Mouse (Mus musculus): ENCODE data around the gene Olfr1469. TPM values are rescaled to one million over a fixed set of nuclear protein-coding genes. Genes with fewer than 3 reads are reported as not detected.
"Not testable (repeated sequence)": the region's sequence is repeated elsewhere in the genome, so short reads cannot be mapped to it uniquely, and the experiment has no call there.

Olfr1469 gene
- not detected in 2 replicates for polyA plus RNA-seq (2015; fragmentation: Nextera tagmentation; extraction: Ambion mirVana)

DNA sequence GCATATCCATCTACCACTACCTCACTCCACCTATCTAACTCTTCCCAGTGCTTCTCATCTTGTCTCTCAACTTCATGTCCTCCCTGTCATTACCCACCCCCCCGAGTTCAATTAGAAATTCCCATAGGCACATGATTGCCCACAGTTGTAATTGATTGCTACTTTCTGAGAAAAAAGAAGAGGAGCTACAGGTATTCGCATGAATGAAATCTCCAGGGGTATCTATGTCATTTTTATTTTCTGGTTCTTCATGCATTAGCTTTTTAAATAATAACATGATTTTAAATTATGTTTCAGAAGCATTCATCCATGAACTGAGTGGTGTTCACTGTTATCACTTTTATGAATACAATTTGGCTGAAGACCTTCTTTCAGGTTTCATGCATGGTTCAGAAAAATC, at the start of gene Olfr1469:
TSS of gene Olfr1469 (plus strand) at position 301 of the 400 bp plus-strand sequence.
- Histone ChIP-seq H3K4me1 (replicated peaks) (no peaks in the 10 kb centered on the region), H3K27ac (replicated peaks) (no peak within 1 kb of the TSS), H3K27me3 (no peaks in the 10 kb centered on the region), H3K9me3 (no peaks in the 10 kb centered on the region), H3K9ac (no peak within 1 kb of the TSS), H3K36me3 (no peaks in the 10 kb centered on the region), H3K4me2 (no peak within 1 kb of the TSS), H3K4me3 (no peak within 1 kb of the TSS)
- WGBS, result 77% methylated on average over 2 of the region's 2 CpGs
- no peak for ATAC-seq (ENCODE audit: low FRiP score, low read depth)

DNA sequence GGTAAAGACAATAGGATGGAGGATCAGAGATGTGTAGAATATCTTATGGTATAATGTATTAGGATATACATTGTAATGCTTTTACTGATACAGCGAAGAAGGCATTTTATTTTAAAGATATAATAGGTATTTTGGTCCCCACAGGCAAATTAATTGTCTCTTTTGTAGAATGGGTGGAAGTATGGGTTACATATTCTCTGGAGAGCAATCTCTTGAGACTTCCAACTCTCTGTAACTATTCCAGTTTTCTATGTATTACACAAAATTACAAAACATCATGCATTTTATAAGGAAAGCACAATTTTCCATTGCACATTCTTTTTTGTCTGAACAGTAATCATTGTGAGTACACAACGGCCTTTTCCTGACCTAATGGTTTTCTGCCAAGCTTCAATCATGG, 45.7 kb upstream of the Olfr1469 start, which contains the start of gene Olfr1467:
TSS of gene Olfr1467 (plus strand) at position 301 of the 400 bp plus-strand sequence.
- 84% methylated on average over 2 of the region's 2 CpGs for WGBS
- Histone ChIP-seq H3K4me1 (replicated peaks) (no peaks in the 10 kb centered on the region), H3K4me3 (no peak within 1 kb of the TSS), H3K9me3 (peaks cover 21% of the 10 kb centered on the region), H3K27ac (replicated peaks) (no peak within 1 kb of the TSS), H3K9ac (no peak within 1 kb of the TSS), H3K27me3 (no peaks in the 10 kb centered on the region), H3K4me2 (no peak within 1 kb of the TSS), H3K36me3 (no peaks in the 10 kb centered on the region)
- ATAC-seq (ENCODE audit: low FRiP score, low read depth), result no peak

DNA sequence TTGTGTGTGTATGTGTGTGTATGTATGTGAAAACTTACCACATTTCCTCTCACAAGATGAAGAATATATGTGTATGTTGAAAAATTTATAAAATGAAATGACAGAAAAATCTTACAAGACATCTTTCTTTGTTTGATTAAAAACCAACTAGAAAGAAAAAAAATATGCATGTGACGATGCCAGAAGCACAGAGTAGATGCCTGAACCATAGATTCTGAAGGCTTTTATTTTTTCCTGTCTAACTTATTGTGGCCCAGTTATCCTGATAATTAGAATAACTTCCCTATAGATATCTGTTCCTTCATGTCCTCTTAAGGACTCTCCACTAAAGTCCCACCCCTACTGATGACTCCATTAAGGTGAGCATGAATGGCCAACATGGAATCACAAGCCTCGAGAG, 35.5 kb downstream of the Olfr1469 start, which contains the start of gene Olfr1471:
TSS of gene Olfr1471 (plus strand) at position 301 of the 400 bp plus-strand sequence.
- H3K27me3 ChIP-seq; ATAC-seq (ENCODE audit: low FRiP score, low read depth); H3K4me3 ChIP-seq; H3K9me3 ChIP-seq; H3K27ac ChIP-seq (replicated peaks); H3K36me3 ChIP-seq; H3K4me2 ChIP-seq; H3K9ac ChIP-seq; H3K4me1 ChIP-seq (replicated peaks): not testable (repeated sequence)
- WGBS, result 77% methylated on average over 2 of the region's 2 CpGs

DNA sequence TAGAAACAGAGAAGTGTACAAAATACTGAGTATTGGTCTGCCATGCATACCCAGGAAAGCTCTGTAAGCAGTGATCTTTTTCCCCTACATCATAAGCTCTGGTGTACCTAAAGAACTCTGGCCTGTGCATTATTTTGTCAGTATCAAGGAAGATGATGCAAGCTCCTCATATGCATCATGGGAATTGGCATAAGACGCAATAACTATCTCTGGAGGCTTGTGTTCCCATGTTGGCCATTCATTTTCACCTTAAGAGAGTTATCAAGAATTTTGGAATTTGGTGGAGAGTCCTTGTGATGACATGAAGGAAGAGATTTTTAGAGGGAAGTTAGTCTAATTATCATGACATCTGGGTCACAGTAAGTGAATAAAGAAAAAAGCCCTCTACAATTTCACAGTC, 48.3 kb downstream of the Olfr1469 start, which contains the start of gene Olfr1472:
TSS of gene Olfr1472 (minus strand) at position 101 of the 400 bp plus-strand sequence.
- Histone ChIP-seq H3K9me3 (peaks cover 11% of the 10 kb centered on the region), H3K4me3 (no peak within 1 kb of the TSS), H3K27ac (replicated peaks) (no peak within 1 kb of the TSS), H3K4me1 (replicated peaks) (no peaks in the 10 kb centered on the region), H3K4me2 (no peak within 1 kb of the TSS), H3K36me3 (no peaks in the 10 kb centered on the region), H3K9ac (no peak within 1 kb of the TSS), H3K27me3 (no peaks in the 10 kb centered on the region)
- ATAC-seq (ENCODE audit: low FRiP score, low read depth), result no peak
- WGBS, result 82% methylated on average over 1 of the region's 1 CpGs

Other genes starting within 250 kb of the Olfr1469 start
- not detected in 2 replicates for gene Olfr1461, start 244.8 kb upstream of the Olfr1469 start, polyA plus RNA-seq (2015; fragmentation: Nextera tagmentation; extraction: Ambion mirVana)
- gene Olfr1462, start 222.1 kb upstream of the Olfr1469 start, polyA plus RNA-seq (2015; fragmentation: Nextera tagmentation; extraction: Ambion mirVana), result not detected in 2 replicates
- not detected in 2 replicates for gene Olfr1463, start 176.5 kb upstream of the Olfr1469 start, polyA plus RNA-seq (2015; fragmentation: Nextera tagmentation; extraction: Ambion mirVana)
- gene Olfr1465, start 92.3 kb upstream of the Olfr1469 start, polyA plus RNA-seq (2015; fragmentation: Nextera tagmentation; extraction: Ambion mirVana), result not detected in 2 replicates
- not detected in 2 replicates for gene Olfr1466, start 69.0 kb upstream of the Olfr1469 start, polyA plus RNA-seq (2015; fragmentation: Nextera tagmentation; extraction: Ambion mirVana)
- gene Olfr1467, start 45.6 kb upstream of the Olfr1469 start, polyA plus RNA-seq (2015; fragmentation: Nextera tagmentation; extraction: Ambion mirVana), result not detected in 2 replicates
- gene Olfr1471, start 35.6 kb downstream of the Olfr1469 start, polyA plus RNA-seq (2015; fragmentation: Nextera tagmentation; extraction: Ambion mirVana), result not detected in 2 replicates
- not detected in 2 replicates for gene Olfr1472, start 48.2 kb downstream of the Olfr1469 start, polyA plus RNA-seq (2015; fragmentation: Nextera tagmentation; extraction: Ambion mirVana)
- not detected in 2 replicates for gene Olfr1474, start 61.7 kb downstream of the Olfr1469 start, polyA plus RNA-seq (2015; fragmentation: Nextera tagmentation; extraction: Ambion mirVana)
- gene Olfr1475, start 72.3 kb downstream of the Olfr1469 start, polyA plus RNA-seq (2015; fragmentation: Nextera tagmentation; extraction: Ambion mirVana), result not detected in 2 replicates
- not detected in 2 replicates for gene Olfr1477, start 92.7 kb downstream of the Olfr1469 start, polyA plus RNA-seq (2015; fragmentation: Nextera tagmentation; extraction: Ambion mirVana)
- not detected in 2 replicates for gene Olfr1480, start 120.1 kb downstream of the Olfr1469 start, polyA plus RNA-seq (2015; fragmentation: Nextera tagmentation; extraction: Ambion mirVana)
- gene Olfr1484, start 175.7 kb downstream of the Olfr1469 start, polyA plus RNA-seq (2015; fragmentation: Nextera tagmentation; extraction: Ambion mirVana), result not detected in 2 replicates
- not detected in 2 replicates for gene Olfr1487, start 209.5 kb downstream of the Olfr1469 start, polyA plus RNA-seq (2015; fragmentation: Nextera tagmentation; extraction: Ambion mirVana)
- not detected in 2 replicates for gene Olfr1489, start 223.8 kb downstream of the Olfr1469 start, polyA plus RNA-seq (2015; fragmentation: Nextera tagmentation; extraction: Ambion mirVana)
- gene Olfr1490, start 243.2 kb downstream of the Olfr1469 start, polyA plus RNA-seq (2015; fragmentation: Nextera tagmentation; extraction: Ambion mirVana), result not detected in 2 replicates